Mouse (Mus musculus) heart, embryonic 14.5 days (tissue): ENCODE data around the gene Emb. TPM values are rescaled to one million over a fixed set of nuclear protein-coding genes. Genes with fewer than 3 reads are reported as not detected.

ENCODE experiments used
- ATAC-seq: fragments of 200-750 bp; cut with Nextera tagmentation; 2 replicates; pipeline ENCODE4 v1.8.0; 2017; ENCODE audit warnings: low read depth, moderate TSS enrichment; ENCODE audit not compliant: insufficient number of reproducible peaks, insufficient read depth, low FRiP score
- H3K27ac ChIP-seq, 2 experiments: fragments of 200-500 bp in 1 of 2; fragments of 300-500 bp in 1 of 2; sonication (generic) in 1 of 2; replicated peaks in 1 of 2; 2 replicates each; pipeline ENCODE4 v1.5.1; 2012 to 2014; ENCODE audit warnings: low read depth in 2 of 2, low read length in 2 of 2, control low read depth in 1 of 2, mild to moderate bottlenecking in 1 of 2, mixed read lengths in 1 of 2; ENCODE audit not compliant: control insufficient read depth in 1 of 2, insufficient read depth in 1 of 2
- H3K27me3 ChIP-seq: fragments of 300-500 bp; sonication (generic); 2 replicates; pipeline ENCODE4 v1.6.1; 2014; ENCODE audit warnings: mild to moderate bottlenecking, low read length, control low read depth; ENCODE audit not compliant: control insufficient read depth, insufficient read depth
- H3K36me3 ChIP-seq: fragments of 300-500 bp; sonication (generic); 2 replicates; pipeline ENCODE4 v1.6.1; 2014; ENCODE audit warnings: mild to moderate bottlenecking, control low read depth, low read length, mixed read lengths; ENCODE audit not compliant: control insufficient read depth, insufficient read depth
- H3K4me1 ChIP-seq, 2 experiments: fragments of 200-500 bp in 1 of 2; fragments of 300-500 bp in 1 of 2; sonication (generic) in 1 of 2; 2 replicates each; pipeline ENCODE4 v1.6.1; 2012 to 2014; ENCODE audit warnings: low read length in 2 of 2, control low read depth in 1 of 2, mixed read lengths in 1 of 2; ENCODE audit not compliant: control insufficient read depth in 2 of 2, insufficient read depth in 2 of 2
- H3K4me2 ChIP-seq: fragments of 300-500 bp; sonication (generic); 2 replicates; pipeline ENCODE4 v1.6.1; 2014; ENCODE audit warnings: mild to moderate bottlenecking, low read length
- H3K4me3 ChIP-seq, 2 experiments: fragments of 200-500 bp in 1 of 2; fragments of 300-500 bp in 1 of 2; sonication (generic) in 1 of 2; 2 replicates each; pipeline ENCODE4 v1.5.1; 2012 to 2014; ENCODE audit warnings: low read length in 2 of 2, mild to moderate bottlenecking in 2 of 2, control low read depth in 1 of 2, low read depth in 1 of 2, moderate library complexity in 1 of 2; ENCODE audit not compliant: control insufficient read depth in 1 of 2, insufficient read depth in 1 of 2
- H3K9ac ChIP-seq: fragments of 300-500 bp; sonication (generic); 2 replicates; pipeline ENCODE4 v1.6.1; 2014; ENCODE audit warnings: mild to moderate bottlenecking, low read length
- H3K9me3 ChIP-seq: fragments of 300-500 bp; sonication (generic); 2 replicates; pipeline ENCODE4 v1.6.1; 2016; ENCODE audit warnings: low read length, control low read depth; ENCODE audit not compliant: control insufficient read depth
- WGBS: fragments of 180-500 bp; shearing (Covaris S2); extraction: QIAGEN DNeasy Blood & Tissue Kit; methylation state at CpG from one replicate; pipeline ENCODE4 v1.1.7; 2014; 5-methylcytosine and 5-hydroxymethylcytosine counted together
- polyA plus RNA-seq: library from polyadenylated mRNA; unstranded; fragments of >200 nt; fragmentation: Nextera tagmentation; extraction: Ambion mirVana; gene quantifications from 2 replicates; pipeline ENCODE4 v1.2.1, GENCODE M21; 2014

Gene Emb
- polyA plus RNA-seq, 1 experiment from 2014 or later = 8.4 TPM

GRCm38 (mm10) chr13:117195569-117196495 lies 12.5 kb upstream of the Emb start:
- no peak overlapping the region for H3K4me3 ChIP-seq
- ATAC-seq = no peak
- H3K27ac ChIP-seq = no peak overlapping the region
- H3K9ac ChIP-seq = no peak overlapping the region
- no peaks in the 10 kb centered on the region for H3K9me3 ChIP-seq
- 72% methylated on average over 13 of the region's 13 CpGs for WGBS
- no peak overlapping the region for H3K4me2 ChIP-seq
- H3K27me3 ChIP-seq = no peaks in the 10 kb centered on the region
- H3K36me3 ChIP-seq = no peaks in the 10 kb centered on the region
- no peaks in the 10 kb centered on the region for H3K4me1 ChIP-seq

- WGBS = 91% methylated on average over 2 of the region's 2 CpGs
- Histone ChIP-seq H3K27ac (no peak overlapping the region), H3K27me3 (no peaks in the 10 kb centered on the region), H3K36me3 (no peaks in the 10 kb centered on the region), H3K4me3 (no peak overlapping the region), H3K9me3 (no peaks in the 10 kb centered on the region), H3K9ac (no peak overlapping the region), H3K4me1 (no peaks in the 10 kb centered on the region), H3K4me2 (no peak overlapping the region)
- ATAC-seq = no peak
Measured at GRCm38 (mm10) chr13:117197666-117198065, 10.7 kb upstream of the Emb start.

GRCm38 (mm10) chr13:117198402-117199083 lies 9.8 kb upstream of the Emb start:
- no peak overlapping the region for H3K27ac ChIP-seq
- no peak overlapping the region for H3K9ac ChIP-seq
- H3K36me3 ChIP-seq = no peaks in the 10 kb centered on the region
- WGBS = 91% methylated on average over 7 of the region's 7 CpGs
- no peaks in the 10 kb centered on the region for H3K4me1 ChIP-seq
- ATAC-seq = no peak
- H3K27me3 ChIP-seq = no peaks in the 10 kb centered on the region
- no peak overlapping the region for H3K4me2 ChIP-seq
- H3K9me3 ChIP-seq = no peaks in the 10 kb centered on the region
- H3K4me3 ChIP-seq = no peak overlapping the region

GRCm38 (mm10) chr13:117202755-117203471 lies 5.4 kb upstream of the Emb start:
- Histone ChIP-seq H3K4me2 (peak overlapping the region; percentile 25; the same call in 1 of the 2 replicates), H3K36me3 (no peaks in the 10 kb centered on the region), H3K9ac (no peak overlapping the region), H3K4me1 (peaks cover 2% of the 10 kb centered on the region in 2 experiments; a peak in 3 of 4 replicates), H3K27ac (no peak overlapping the region), H3K9me3 (no peaks in the 10 kb centered on the region), H3K4me3 (no peak overlapping the region), H3K27me3 (no peaks in the 10 kb centered on the region)
- 36% methylated on average over 22 of the region's 22 CpGs for WGBS
- no peak for ATAC-seq

GRCm38 (mm10) chr13:117204685-117205084 lies 3.7 kb upstream of the Emb start:
- no peak for ATAC-seq
- 82% methylated on average over 7 of the region's 7 CpGs for WGBS
- H3K36me3 ChIP-seq = no peaks in the 10 kb centered on the region

GRCm38 (mm10) chr13:117206066-117206465 lies 2.3 kb upstream of the Emb start:
- 86% methylated on average over 8 of the region's 8 CpGs for WGBS
- H3K4me2 ChIP-seq = no peak overlapping the region
- H3K27ac ChIP-seq = no peak overlapping the region
- H3K4me1 ChIP-seq = peaks cover 5% of the 10 kb centered on the region in 2 experiments; a peak in 3 of 4 replicates
- H3K36me3 ChIP-seq = no peaks in the 10 kb centered on the region
- H3K27me3 ChIP-seq = no peaks in the 10 kb centered on the region
- H3K9ac ChIP-seq = no peak overlapping the region
- H3K9me3 ChIP-seq = no peaks in the 10 kb centered on the region
- no peak overlapping the region for H3K4me3 ChIP-seq
- ATAC-seq = no peak

More at GRCm38 (mm10) chr13:117204685-117205084, 3.7 kb upstream of the Emb start:
- Histone ChIP-seq H3K27me3 (no peaks in the 10 kb centered on the region), H3K27ac (no peak overlapping the region), H3K4me1 (peaks cover 5% of the 10 kb centered on the region in 2 experiments; a peak in 3 of 4 replicates), H3K9me3 (no peaks in the 10 kb centered on the region), H3K4me3 (no peak overlapping the region), H3K9ac (no peak overlapping the region), H3K4me2 (no peak overlapping the region)

GRCm38 (mm10) chr13:117211386-117211875 lies 3.1 kb downstream of the Emb start:
- no peaks in the 10 kb centered on the region for H3K36me3 ChIP-seq
- H3K4me1 ChIP-seq = peaks cover 5% of the 10 kb centered on the region in 2 experiments; a peak in 3 of 4 replicates
- ATAC-seq = no peak
- 52% methylated on average over 11 of the region's 11 CpGs for WGBS
- H3K4me3 ChIP-seq = no peak overlapping the region
- no peaks in the 10 kb centered on the region for H3K27me3 ChIP-seq
- H3K9me3 ChIP-seq = no peaks in the 10 kb centered on the region
- H3K27ac ChIP-seq = no peak overlapping the region
- no peak overlapping the region for H3K9ac ChIP-seq
- no peak overlapping the region for H3K4me2 ChIP-seq
